Mouse (Mus musculus) ovary, postnatal 14 days (tissue): Measurements from ENCODE around the gene Olfr1034.
A peak's percentile ranks its signal among the peaks of the same experiment; 100 is the strongest.
"Not testable (repeated sequence)": the region's sequence is repeated elsewhere in the genome, so short reads cannot be mapped to it uniquely, and the experiment has no call there.

Experiments used
- DNase-seq: peaks from one replicate; pipeline ENCODE4 v3.0.0; 2022; ENCODE audit warnings: low spot score

Gene Olfr1034

GRCm38 (mm10) chr2:86045561-86045960, at the start of gene Olfr1034:
Olfr1034 (plus strand) TSS chr2:86045861.
- DNase-seq, result no peak

- DNase-seq, result no peak
Measured at GRCm38 (mm10) chr2:86005240-86005639, 40.4 kb upstream of the Olfr1034 start, which contains the start of gene Olfr1032. Olfr1032 (plus strand) TSS chr2:86005540.

DNA sequence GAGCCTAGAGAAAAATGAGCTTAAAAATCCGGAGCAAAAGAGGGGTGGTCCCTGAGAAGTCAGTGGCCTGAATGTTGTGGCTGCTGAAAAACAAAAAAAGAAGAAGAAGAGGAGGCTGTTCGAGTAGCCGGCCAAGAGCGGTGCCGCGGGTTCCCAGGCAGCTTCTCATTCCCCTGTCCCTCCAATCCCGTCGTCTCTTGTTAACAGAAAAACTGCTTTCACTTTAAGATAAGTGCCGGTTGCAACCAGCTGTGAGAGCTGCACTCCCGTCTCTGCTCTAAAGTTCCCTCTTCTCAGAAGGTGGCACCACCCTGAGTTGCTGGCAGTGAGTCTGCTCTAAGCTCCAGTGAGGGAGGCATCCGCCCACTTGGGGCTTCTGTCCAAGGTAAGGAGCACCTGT, 25.3 kb upstream of the Olfr1034 start, which contains the start of gene Olfr1033:
Gene Olfr1033, plus strand, starts transcription at position 228 of the 400 bp plus-strand sequence.
- peak; percentile 6 for DNase-seq

DNA sequence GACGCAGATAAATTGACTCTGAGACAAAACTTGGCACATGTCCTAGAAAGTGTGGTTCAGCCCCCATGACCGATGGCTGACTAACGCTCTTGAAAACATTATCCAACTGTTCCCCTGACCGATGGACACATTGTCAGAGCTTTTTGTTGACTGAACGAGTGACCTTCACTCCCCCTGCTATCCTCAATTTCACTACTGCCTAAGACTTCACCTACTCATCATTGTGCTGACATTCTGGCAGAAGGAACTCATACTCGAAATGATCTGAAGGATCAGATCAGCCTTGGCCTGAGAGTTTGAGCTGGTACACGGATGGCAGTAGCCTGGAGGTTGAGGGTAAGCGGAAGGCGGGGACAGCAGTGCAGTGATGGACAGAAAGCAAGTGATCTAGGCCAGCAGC, 24.1 kb upstream of the Olfr1034 start:
- not testable (repeated sequence) for DNase-seq

GRCm38 (mm10) chr2:86050777-86051176, 5.1 kb downstream of the Olfr1034 start:
- DNase-seq, result not testable (repeated sequence)

- DNase-seq, result not testable (repeated sequence)
Measured at GRCm38 (mm10) chr2:86063766-86064165, 18.1 kb downstream of the Olfr1034 start.

DNA sequence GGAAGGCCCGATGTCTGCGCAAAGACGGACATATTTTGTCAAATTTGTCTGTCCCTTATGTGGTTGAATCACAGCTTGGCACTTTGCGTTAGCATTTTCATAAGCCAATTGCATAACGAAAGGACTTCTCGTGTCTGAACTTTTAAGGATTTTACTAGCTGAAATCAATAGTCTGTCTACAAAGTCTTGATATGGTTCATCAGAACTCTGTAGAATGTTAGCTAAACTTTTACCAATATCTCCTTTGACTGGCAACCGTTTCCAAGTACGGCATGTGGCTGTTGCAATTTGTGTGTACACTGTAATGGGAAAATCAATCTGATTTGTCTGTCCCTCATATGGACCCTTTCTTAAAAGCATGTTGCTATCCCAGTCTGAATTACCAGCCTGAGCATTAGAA, 24.5 kb downstream of the Olfr1034 start:
- no peak for DNase-seq

- DNase-seq, result not testable (repeated sequence)
Measured at GRCm38 (mm10) chr2:86073692-86074091, 28.0 kb downstream of the Olfr1034 start, which contains the start of gene Olfr1036. Olfr1036 (plus strand) TSS chr2:86073992.

DNA sequence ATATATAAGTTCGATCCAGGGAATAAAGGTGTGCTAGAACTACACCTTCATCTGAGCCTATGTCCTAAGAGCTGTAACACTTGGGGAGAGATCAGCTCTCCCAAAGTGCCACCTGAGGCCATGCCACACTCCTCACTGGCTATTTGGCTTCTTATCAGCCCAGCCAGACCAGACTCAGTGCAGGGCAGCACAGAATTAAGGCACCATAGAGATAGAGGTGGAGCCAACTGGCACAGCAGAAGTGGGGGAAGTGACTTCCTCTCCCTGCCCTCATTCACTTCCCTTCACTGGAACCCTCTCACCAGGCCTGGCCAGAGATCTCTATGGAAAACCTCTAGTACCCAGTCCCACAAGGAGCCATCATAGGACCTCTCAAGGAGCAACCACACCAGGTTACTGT, 34.8 kb downstream of the Olfr1034 start:
- not testable (repeated sequence) for DNase-seq

DNA sequence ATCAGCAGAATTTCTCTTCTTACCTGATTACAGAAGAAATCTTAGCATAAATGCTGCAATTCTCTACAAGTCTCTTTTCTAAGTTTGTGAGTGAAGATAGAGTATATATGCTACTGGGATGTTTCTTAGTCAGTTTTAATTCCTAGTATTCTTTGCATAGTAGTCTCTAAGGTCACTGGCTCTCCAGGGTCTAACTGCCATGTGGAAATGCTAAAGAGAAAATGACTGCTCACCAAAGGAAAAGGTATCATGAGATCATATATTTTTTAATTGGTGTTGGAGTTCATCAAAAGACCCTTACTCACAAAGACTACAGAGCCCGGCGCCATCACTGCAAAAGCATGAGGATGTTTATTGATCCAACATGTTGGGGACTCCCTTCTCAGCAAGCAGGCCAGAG, 41.6 kb downstream of the Olfr1034 start, which contains the start of gene Olfr1037:
Gene Olfr1037, minus strand, starts transcription at position 101 of the 400 bp plus-strand sequence.
- DNase-seq, result no peak
